Mouse (Mus musculus) small intestine, adult 2 months (tissue): Measurements from ENCODE around the gene Ufsp1. TPM values are rescaled to one million over a fixed set of nuclear protein-coding genes. Genes with fewer than 3 reads are reported as not detected.

Experiments used
- H3K27ac ChIP-seq: fragments of 200-500 bp; 2 replicates; pipeline ENCODE4 v1.5.1; 2012; ENCODE audit warnings: low read depth, low read length, control low read depth, inconsistent platforms; ENCODE audit not compliant: insufficient read depth
- H3K27me3 ChIP-seq: fragments of 200-500 bp; 2 replicates; pipeline ENCODE4 v1.6.1; 2012; ENCODE audit warnings: mild to moderate bottlenecking, moderate library complexity, low read length, inconsistent platforms; ENCODE audit not compliant: control insufficient read depth, insufficient read depth
- H3K36me3 ChIP-seq: fragments of 200-500 bp; 2 replicates; pipeline ENCODE4 v1.6.1; 2012; ENCODE audit warnings: mild to moderate bottlenecking, low read length, control low read depth, inconsistent platforms; ENCODE audit not compliant: control insufficient read depth, insufficient read depth
- H3K4me1 ChIP-seq: fragments of 200-500 bp; 2 replicates; pipeline ENCODE4 v1.6.1; 2012; ENCODE audit warnings: low read length, inconsistent platforms, mixed read lengths; ENCODE audit not compliant: control insufficient read depth, insufficient read depth, insufficient read length
- H3K4me3 ChIP-seq: fragments of 200-500 bp; 2 replicates; pipeline ENCODE4 v1.5.1; 2012; ENCODE audit warnings: low read depth, mild to moderate bottlenecking, control low read depth, inconsistent platforms, low read length, moderate library complexity
- CTCF ChIP-seq: fragments of 200-500 bp; IDR thresholded peaks from 2 replicates; pipeline ENCODE4 v1.5.1; 2012; ENCODE audit warnings: low read depth, mild to moderate bottlenecking, control low read depth, inconsistent platforms, low read length, moderate library complexity, mixed read lengths; ENCODE audit not compliant: insufficient replicate concordance, insufficient read length; ENCODE audit errors: extremely low read depth
- POLR2A ChIP-seq: fragments of 200-500 bp; IDR thresholded peaks from 2 replicates; pipeline ENCODE4 v1.6.1; 2012; ENCODE audit warnings: low read depth, mild to moderate bottlenecking, control low read depth, inconsistent platforms, low read length, moderate library complexity
- WGBS: fragments of 180-500 bp; shearing (Covaris S2); methylation state at CpG from one replicate; pipeline ENCODE4 v1.1.7; 2018; 5-methylcytosine and 5-hydroxymethylcytosine counted together
- polyA plus RNA-seq: library from polyadenylated mRNA; depleted of rRNA; stranded (reverse); fragments of >200 nt; gene quantifications from 2 replicates; pipeline ENCODE4 v1.2.3, GENCODE M21; 2012

Ufsp1 gene
- polyA plus RNA-seq, 1 experiment: 10.9 TPM

GRCm38 (mm10) chr5:137299240-137299639 is 4.8 kb downstream of the Ufsp1 start:
- Histone ChIP-seq H3K4me3 (no peak overlapping the region), H3K27ac (no peak overlapping the region), H3K27me3 (no peaks in the 10 kb centered on the region), H3K36me3 (peaks cover 85% of the 10 kb centered on the region), H3K4me1 (peaks cover 6% of the 10 kb centered on the region)
- TF ChIP-seq CTCF: no peak
- no peak for TF ChIP-seq POLR2A
- 59% methylated on average over 7 of the region's 7 CpGs for WGBS

GRCm38 (mm10) chr5:137301253-137301652 is 6.8 kb downstream of the Ufsp1 start:
- Histone ChIP-seq H3K4me3 (no peak overlapping the region), H3K27me3 (no peaks in the 10 kb centered on the region), H3K27ac (no peak overlapping the region), H3K36me3 (peaks cover 76% of the 10 kb centered on the region), H3K4me1 (peaks cover 6% of the 10 kb centered on the region; the same call in 1 of the 2 replicates)
- 78% methylated on average over 21 of the region's 21 CpGs for WGBS
- TF ChIP-seq CTCF: no peak
- TF ChIP-seq POLR2A: no peak

- WGBS: 81% methylated on average over 4 of the region's 4 CpGs
- peaks cover 52% of the 10 kb centered on the region for H3K36me3 ChIP-seq
- no peak overlapping the region for H3K27ac ChIP-seq
- no peaks in the 10 kb centered on the region for H3K27me3 ChIP-seq
- H3K4me3 ChIP-seq: no peak overlapping the region
- H3K4me1 ChIP-seq: peaks cover 7% of the 10 kb centered on the region; the same call in 1 of the 2 replicates
- TF ChIP-seq CTCF (no peak), POLR2A (no peak)
These were observed 9.2 kb downstream of the Ufsp1 start for GRCm38 (mm10) chr5:137303609-137304008.

- Histone ChIP-seq H3K27ac (no peak overlapping the region), H3K4me1 (peaks cover 7% of the 10 kb centered on the region; the same call in 1 of the 2 replicates), H3K27me3 (no peaks in the 10 kb centered on the region), H3K36me3 (peaks cover 47% of the 10 kb centered on the region), H3K4me3 (no peak overlapping the region)
- 52% methylated on average over 3 of the region's 3 CpGs for WGBS
- no peak for TF ChIP-seq POLR2A
- no peak for TF ChIP-seq CTCF
These were observed 9.7 kb downstream of the Ufsp1 start for GRCm38 (mm10) chr5:137304165-137304564.

- Histone ChIP-seq H3K4me1 (peaks cover 7% of the 10 kb centered on the region; the same call in 1 of the 2 replicates), H3K4me3 (no peak overlapping the region), H3K27ac (no peak overlapping the region), H3K36me3 (peaks cover 43% of the 10 kb centered on the region), H3K27me3 (no peaks in the 10 kb centered on the region)
- WGBS: 59% methylated on average over 4 of the region's 4 CpGs
- TF ChIP-seq CTCF: no peak
- no peak for TF ChIP-seq POLR2A
These were observed 10.4 kb downstream of the Ufsp1 start for GRCm38 (mm10) chr5:137304816-137305215.

- 44% methylated on average over 3 of the region's 3 CpGs for WGBS
- no peak for TF ChIP-seq CTCF
- TF ChIP-seq POLR2A: no peak
- H3K27me3 ChIP-seq: no peaks in the 10 kb centered on the region
- H3K4me1 ChIP-seq: peaks cover 7% of the 10 kb centered on the region; the same call in 1 of the 2 replicates
- no peak overlapping the region for H3K4me3 ChIP-seq
- peaks cover 33% of the 10 kb centered on the region for H3K36me3 ChIP-seq
- H3K27ac ChIP-seq: no peak overlapping the region
These were observed 11.4 kb downstream of the Ufsp1 start for GRCm38 (mm10) chr5:137305822-137306221.

GRCm38 (mm10) chr5:137306439-137307005 is 12.1 kb downstream of the Ufsp1 start:
- Histone ChIP-seq H3K4me1 (peaks cover 7% of the 10 kb centered on the region; the same call in 1 of the 2 replicates), H3K4me3 (peak overlapping the region; percentile 81), H3K36me3 (peaks cover 26% of the 10 kb centered on the region), H3K27ac (peak overlapping the region; percentile 14; the same call in 1 of the 2 replicates), H3K27me3 (no peaks in the 10 kb centered on the region)
- TF ChIP-seq CTCF (no peak), POLR2A (no peak)
- WGBS: 3% methylated on average over 12 of the region's 12 CpGs
